Mouse (Mus musculus): ENCODE measurements at regions not wholly inside any gene's neighbourhood (a gene's known extent, or its start where the extent isn't known, plus 50 kb on each side); places are given as distances from the start of the nearest gene placed in this dataset.

DNA sequence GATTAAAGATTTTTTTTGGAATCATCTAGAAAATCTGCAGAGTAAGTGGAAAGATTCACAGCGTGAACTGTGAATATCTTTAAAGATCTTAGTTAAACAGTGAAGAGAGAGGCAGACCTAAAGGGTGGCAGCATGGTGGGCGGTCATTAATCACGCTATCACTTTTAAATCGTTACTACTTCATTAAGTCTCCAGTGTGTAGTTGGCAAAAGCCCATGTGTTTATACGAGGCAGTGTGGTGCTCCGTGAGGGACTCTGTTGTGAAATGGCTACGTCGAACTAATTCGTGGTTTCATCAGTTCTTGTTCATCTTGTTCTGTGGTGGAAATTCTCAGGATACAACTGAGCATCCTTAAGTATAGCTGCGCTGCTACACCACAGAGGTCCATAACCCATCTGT, 188.2 kb upstream of the Sox9 start:
- Histone ChIP-seq H3K9ac (no peak overlapping the region), H3K4me2 (no peak overlapping the region), H3K4me3 (no peak overlapping the region), H3K27ac (replicated peaks) (no peak overlapping the region), H3K9me3 (peaks cover 8% of the 10 kb centered on the region; the same call in 1 of the 2 replicates), H3K36me3 (no peaks in the 10 kb centered on the region), H3K4me1 (no peaks in the 10 kb centered on the region), H3K27me3 (replicated peaks) (no peaks in the 10 kb centered on the region; the same call in 1 of the 2 replicates)
- ATAC-seq (ENCODE audit: extremely low read depth, insufficient number of reproducible peaks, low FRiP score, low TSS enrichment): no peak
- 69% methylated on average over 10 of the region's 10 CpGs for WGBS

- no peak for ATAC-seq (ENCODE audit: extremely low read depth, insufficient number of reproducible peaks, low FRiP score, low TSS enrichment)
- Histone ChIP-seq H3K27ac (replicated peaks) (no peak overlapping the region), H3K9me3 (no peaks in the 10 kb centered on the region), H3K4me2 (no peak overlapping the region), H3K27me3 (replicated peaks) (no peaks in the 10 kb centered on the region), H3K4me1 (0 out of 2 replicates have a peak, but pooled peaks cover 3% of the 10 kb centered on the region), H3K4me3 (no peak overlapping the region), H3K36me3 (no peaks in the 10 kb centered on the region), H3K9ac (no peak overlapping the region)
- 88% methylated on average over 1 of the region's 1 CpGs for WGBS
Observed at GRCm38 (mm10) chr11:112607359-112607758, 174.7 kb upstream of the Sox9 start.

- WGBS: 61% methylated on average over 3 of the region's 3 CpGs
- Histone ChIP-seq H3K27me3 (replicated peaks) (no peaks in the 10 kb centered on the region), H3K4me3 (no peak overlapping the region), H3K4me1 (0 out of 2 replicates have a peak, but pooled peaks cover 3% of the 10 kb centered on the region), H3K27ac (replicated peaks) (no peak overlapping the region), H3K36me3 (no peaks in the 10 kb centered on the region), H3K9ac (no peak overlapping the region), H3K9me3 (no peaks in the 10 kb centered on the region), H3K4me2 (no peak overlapping the region)
- no peak for ATAC-seq (ENCODE audit: extremely low read depth, insufficient number of reproducible peaks, low FRiP score, low TSS enrichment)
Observed at GRCm38 (mm10) chr11:112609277-112609676, 172.7 kb upstream of the Sox9 start.

- 59% methylated on average over 11 of the region's 11 CpGs for WGBS
- ATAC-seq (ENCODE audit: extremely low read depth, insufficient number of reproducible peaks, low FRiP score, low TSS enrichment): no peak
- no peak overlapping the region for H3K9ac ChIP-seq
- H3K27ac ChIP-seq (replicated peaks): no peak overlapping the region
- H3K27me3 ChIP-seq (replicated peaks): no peaks in the 10 kb centered on the region
- no peak overlapping the region for H3K4me2 ChIP-seq
- 0 out of 2 replicates have a peak, but pooled peaks cover 3% of the 10 kb centered on the region for H3K4me1 ChIP-seq
- H3K9me3 ChIP-seq: no peaks in the 10 kb centered on the region
- no peak overlapping the region for H3K4me3 ChIP-seq
- H3K36me3 ChIP-seq: no peaks in the 10 kb centered on the region
Observed at GRCm38 (mm10) chr11:112611073-112611472, 171.0 kb upstream of the Sox9 start.

- ATAC-seq (ENCODE audit: extremely low read depth, insufficient number of reproducible peaks, low FRiP score, low TSS enrichment): no peak
Observed at GRCm38 (mm10) chr11:112615629-112616028, 166.4 kb upstream of the Sox9 start.

GRCm38 (mm10) chr11:112616942-112617341, 165.1 kb upstream of the Sox9 start:
- ATAC-seq (ENCODE audit: extremely low read depth, insufficient number of reproducible peaks, low FRiP score, low TSS enrichment): no peak
- H3K36me3 ChIP-seq: no peaks in the 10 kb centered on the region
- H3K9ac ChIP-seq: no peak overlapping the region
- no peaks in the 10 kb centered on the region for H3K27me3 ChIP-seq (replicated peaks)
- H3K4me1 ChIP-seq: peaks cover 17% of the 10 kb centered on the region
- 71% methylated on average over 2 of the region's 2 CpGs for WGBS
- H3K4me2 ChIP-seq: no peak overlapping the region
- no peak overlapping the region for H3K4me3 ChIP-seq
- H3K27ac ChIP-seq (replicated peaks): no peak overlapping the region
- no peaks in the 10 kb centered on the region for H3K9me3 ChIP-seq

More at GRCm38 (mm10) chr11:112615629-112616028, 166.4 kb upstream of the Sox9 start:
- Histone ChIP-seq H3K9ac (no peak overlapping the region), H3K4me3 (no peak overlapping the region), H3K36me3 (no peaks in the 10 kb centered on the region), H3K27ac (replicated peaks) (no peak overlapping the region), H3K9me3 (no peaks in the 10 kb centered on the region), H3K4me2 (no peak overlapping the region), H3K4me1 (peaks cover 4% of the 10 kb centered on the region), H3K27me3 (replicated peaks) (no peaks in the 10 kb centered on the region)
- WGBS: 80% methylated on average over 4 of the region's 4 CpGs

DNA sequence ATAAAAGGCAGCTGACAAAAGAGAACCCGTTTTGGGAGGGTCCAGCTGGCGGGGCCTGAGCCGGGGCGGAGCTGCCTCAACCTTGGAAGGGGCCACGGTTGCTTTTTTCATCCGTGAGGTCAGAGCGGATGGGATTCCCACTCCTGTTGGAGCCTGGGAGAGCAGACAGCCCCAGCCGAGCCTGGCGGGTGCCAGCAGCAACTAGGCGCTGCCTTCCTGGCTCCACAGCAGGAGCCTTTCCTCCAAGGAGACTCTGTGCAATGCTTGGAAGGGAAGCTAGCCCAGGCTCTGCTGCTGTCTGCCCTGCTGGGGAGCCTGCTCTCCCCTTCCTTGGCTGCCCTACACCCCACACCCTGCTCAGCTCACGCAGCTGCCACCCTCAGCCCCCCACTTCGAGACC, 161.1 kb upstream of the Sox9 start:
- peak overlapping the region; percentile 26 for H3K4me3 ChIP-seq
- no peak; the same call in 1 of the 2 replicates for ATAC-seq (ENCODE audit: extremely low read depth, insufficient number of reproducible peaks, low FRiP score, low TSS enrichment)
- H3K27me3 ChIP-seq (replicated peaks): 0 out of 2 replicates have a peak, but pooled peaks cover 4% of the 10 kb centered on the region
- 13% methylated on average over 11 of the region's 12 CpGs for WGBS
- no peaks in the 10 kb centered on the region for H3K9me3 ChIP-seq
- peak overlapping the region; percentile 65 for H3K9ac ChIP-seq
- H3K4me1 ChIP-seq: peaks cover 18% of the 10 kb centered on the region
- peak overlapping the region; percentile 41 for H3K27ac ChIP-seq (replicated peaks)
- H3K36me3 ChIP-seq: no peaks in the 10 kb centered on the region
- H3K4me2 ChIP-seq: peak overlapping the region; percentile 54

GRCm38 (mm10) chr11:112621385-112622120, 160.5 kb upstream of the Sox9 start:
- Histone ChIP-seq H3K27ac (replicated peaks) (peak overlapping the region; percentile 41), H3K36me3 (no peaks in the 10 kb centered on the region), H3K4me1 (peaks cover 18% of the 10 kb centered on the region), H3K9me3 (no peaks in the 10 kb centered on the region), H3K9ac (peak overlapping the region; percentile 65), H3K4me3 (peak overlapping the region; percentile 26; the same call in 1 of the 2 replicates), H3K4me2 (peak overlapping the region; percentile 54), H3K27me3 (replicated peaks) (0 out of 2 replicates have a peak, but pooled peaks cover 4% of the 10 kb centered on the region)
- ATAC-seq (ENCODE audit: extremely low read depth, insufficient number of reproducible peaks, low FRiP score, low TSS enrichment): no peak
- WGBS: 54% methylated on average over 9 of the region's 9 CpGs

- no peaks in the 10 kb centered on the region for H3K9me3 ChIP-seq
- no peaks in the 10 kb centered on the region for H3K36me3 ChIP-seq
- H3K4me1 ChIP-seq: no peaks in the 10 kb centered on the region
- H3K4me2 ChIP-seq: no peak overlapping the region
- no peak overlapping the region for H3K27ac ChIP-seq (replicated peaks)
- no peak overlapping the region for H3K9ac ChIP-seq
- no peak overlapping the region for H3K4me3 ChIP-seq
- H3K27me3 ChIP-seq (replicated peaks): no peaks in the 10 kb centered on the region
- no peak for ATAC-seq (ENCODE audit: extremely low read depth, insufficient number of reproducible peaks, low FRiP score, low TSS enrichment)
- 44% methylated on average over 9 of the region's 9 CpGs for WGBS
Observed at GRCm38 (mm10) chr11:112649298-112649697, 132.7 kb upstream of the Sox9 start.

DNA sequence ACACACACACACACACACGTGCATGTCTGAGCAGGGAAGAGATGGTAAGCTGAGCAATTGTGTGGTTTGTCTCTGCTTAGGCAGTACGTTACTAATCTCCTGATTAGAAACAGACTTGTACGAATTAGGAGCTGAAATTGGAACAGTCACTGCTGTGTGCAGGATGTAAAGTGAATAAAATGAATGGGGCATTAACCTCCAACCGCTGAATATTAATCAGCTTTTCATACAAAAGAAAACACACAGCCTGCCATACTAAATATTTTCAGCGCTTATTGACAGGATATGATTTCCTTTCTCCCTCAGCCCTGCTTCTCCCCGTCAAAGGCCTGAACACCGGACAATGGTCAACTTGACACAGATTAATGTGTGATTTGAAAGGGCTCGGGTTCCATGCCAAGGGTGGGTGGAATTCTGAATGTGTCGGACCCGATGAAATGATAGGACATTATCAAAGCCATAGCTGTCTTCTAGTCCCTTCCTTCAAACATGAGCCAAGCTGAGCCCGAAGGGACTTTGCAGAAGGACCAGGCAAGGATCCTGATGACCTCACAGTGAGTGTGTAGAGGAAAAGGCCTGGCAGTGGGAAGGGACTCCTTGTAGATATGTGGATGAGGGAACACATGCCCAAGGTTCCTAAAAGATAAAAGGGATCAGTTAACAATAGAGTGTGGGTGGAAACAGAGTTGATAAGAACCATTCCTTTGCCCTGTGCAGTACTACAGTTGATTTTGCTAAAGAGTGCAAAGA, 124.4 kb upstream of the Sox9 start:
- Histone ChIP-seq H3K4me3 (no peak overlapping the region), H3K27ac (replicated peaks) (no peak overlapping the region), H3K4me1 (peaks cover 8% of the 10 kb centered on the region; the same call in 1 of the 2 replicates), H3K27me3 (replicated peaks) (no peaks in the 10 kb centered on the region), H3K9ac (no peak overlapping the region), H3K4me2 (no peak overlapping the region), H3K36me3 (no peaks in the 10 kb centered on the region), H3K9me3 (no peaks in the 10 kb centered on the region)
- ATAC-seq (ENCODE audit: extremely low read depth, insufficient number of reproducible peaks, low FRiP score, low TSS enrichment): no peak
- 52% methylated on average over 11 of the region's 11 CpGs for WGBS

GRCm38 (mm10) chr11:112659911-112660310, 122.1 kb upstream of the Sox9 start:
- no peaks in the 10 kb centered on the region for H3K36me3 ChIP-seq
- H3K27ac ChIP-seq (replicated peaks): no peak overlapping the region
- H3K4me1 ChIP-seq: peaks cover 8% of the 10 kb centered on the region; the same call in 1 of the 2 replicates
- H3K27me3 ChIP-seq (replicated peaks): no peaks in the 10 kb centered on the region
- H3K4me2 ChIP-seq: no peak overlapping the region
- no peak for ATAC-seq (ENCODE audit: extremely low read depth, insufficient number of reproducible peaks, low FRiP score, low TSS enrichment)
- no peak overlapping the region for H3K4me3 ChIP-seq
- 30% methylated on average over 3 of the region's 3 CpGs for WGBS
- H3K9ac ChIP-seq: no peak overlapping the region
- H3K9me3 ChIP-seq: no peaks in the 10 kb centered on the region
